Mouse (Mus musculus) neural tube, embryonic 15.5 days (tissue): ENCODE measurements around the gene Lpin3. TPM values are rescaled to one million over a fixed set of nuclear protein-coding genes. Genes with fewer than 3 reads are reported as not detected.
A peak's percentile ranks its signal among the peaks of the same experiment; 100 is the strongest.

Experiments used
- ATAC-seq: fragments of 200-750 bp; cut with Nextera tagmentation; 2 replicates; pipeline ENCODE4 v1.8.0; 2017; ENCODE audit warnings: mild to moderate bottlenecking, moderate TSS enrichment, moderate library complexity; ENCODE audit not compliant: low FRiP score
- H3K27ac ChIP-seq: fragments of 300-500 bp; sonication (generic); replicated peaks from 2 replicates; pipeline ENCODE4 v1.5.1; 2015; ENCODE audit warnings: mild to moderate bottlenecking, inconsistent platforms
- H3K27me3 ChIP-seq: fragments of 300-500 bp; sonication (generic); replicated peaks from 2 replicates; pipeline ENCODE4 v1.6.1; 2015; ENCODE audit warnings: inconsistent platforms
- H3K36me3 ChIP-seq: fragments of 300-500 bp; sonication (generic); 2 replicates; pipeline ENCODE4 v1.6.1; 2015; ENCODE audit warnings: inconsistent platforms
- H3K4me1 ChIP-seq: fragments of 300-500 bp; sonication (generic); 2 replicates; pipeline ENCODE4 v1.6.1; 2015; ENCODE audit warnings: inconsistent platforms
- H3K4me2 ChIP-seq: fragments of 300-500 bp; sonication (generic); 2 replicates; pipeline ENCODE4 v1.6.1; 2015; ENCODE audit warnings: inconsistent platforms, mild to moderate bottlenecking, moderate library complexity
- H3K4me3 ChIP-seq: fragments of 300-500 bp; sonication (generic); replicated peaks from 2 replicates; pipeline ENCODE4 v1.5.1; 2015; ENCODE audit warnings: mild to moderate bottlenecking, inconsistent platforms
- H3K9ac ChIP-seq: fragments of 300-500 bp; sonication (generic); replicated peaks from 2 replicates; pipeline ENCODE4 v1.6.1; 2015; ENCODE audit warnings: mild to moderate bottlenecking, inconsistent platforms
- H3K9me3 ChIP-seq: fragments of 300-500 bp; sonication (generic); replicated peaks from 2 replicates; pipeline ENCODE4 v1.6.1; 2016; ENCODE audit warnings: inconsistent platforms
- WGBS: fragments of 180-500 bp; shearing (Covaris S2); methylation state at CpG from one replicate; pipeline ENCODE4 v1.1.7; 2015; ENCODE audit warnings: mixed read lengths; 5-methylcytosine and 5-hydroxymethylcytosine counted together
- polyA plus RNA-seq: library from polyadenylated mRNA; unstranded; fragments of >200 nt; fragmentation: Nextera tagmentation; extraction: Ambion mirVana; gene quantifications from 2 replicates; pipeline ENCODE4 v1.2.1, GENCODE M21; 2015

Gene Lpin3
- polyA plus RNA-seq, 1 experiment from 2014 or later, result 0.72 TPM

- ATAC-seq, result peak; percentile 78
- H3K4me2 ChIP-seq, result peak overlapping the region; percentile 88
- H3K9ac ChIP-seq, result 0 out of 2 replicates have a peak overlapping the region, but pooled peaks have one; percentile 24
- peaks cover 15% of the 10 kb centered on the region for H3K4me1 ChIP-seq
- H3K9me3 ChIP-seq, result no peaks in the 10 kb centered on the region
- H3K36me3 ChIP-seq, result no peaks in the 10 kb centered on the region
- H3K27me3 ChIP-seq, result peaks cover 12% of the 10 kb centered on the region
- 0% methylated on average over 26 of the region's 26 CpGs for WGBS
- H3K4me3 ChIP-seq, result peak overlapping the region; percentile 44
- H3K27ac ChIP-seq, result no peak overlapping the region
These were observed 7.4 kb downstream of the Lpin3 start for GRCm38 (mm10) chr2:160887859-160888258.

DNA sequence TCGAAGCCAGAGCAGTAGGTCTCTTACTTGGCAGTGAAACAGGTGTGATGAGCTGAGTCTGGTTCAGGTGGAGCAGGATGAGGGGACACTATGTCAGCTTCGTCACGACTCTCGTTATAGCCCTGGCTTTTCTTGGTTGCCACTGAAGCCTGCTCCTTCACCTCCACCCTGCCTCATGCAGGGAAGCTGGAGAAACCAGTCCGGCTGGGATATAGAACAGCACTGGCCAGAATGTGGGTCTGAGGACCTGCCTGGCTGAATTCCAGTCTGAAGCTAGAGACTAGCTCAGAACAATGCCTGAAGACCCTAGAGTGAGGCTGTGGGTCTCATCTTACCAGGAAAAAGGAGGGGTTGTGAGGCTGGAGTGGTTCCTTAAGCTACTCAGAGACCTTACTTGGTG lies 10.6 kb downstream of the Lpin3 start:
- 83% methylated on average over 5 of the region's 5 CpGs for WGBS
- H3K9ac ChIP-seq, result no peak overlapping the region
- peaks cover 12% of the 10 kb centered on the region for H3K27me3 ChIP-seq
- H3K4me2 ChIP-seq, result no peak overlapping the region
- H3K4me1 ChIP-seq, result peaks cover 15% of the 10 kb centered on the region
- H3K27ac ChIP-seq, result no peak overlapping the region
- ATAC-seq, result no peak
- H3K9me3 ChIP-seq, result no peaks in the 10 kb centered on the region
- no peaks in the 10 kb centered on the region for H3K36me3 ChIP-seq
- no peak overlapping the region for H3K4me3 ChIP-seq

- peaks cover 12% of the 10 kb centered on the region for H3K27me3 ChIP-seq
- no peak overlapping the region for H3K4me3 ChIP-seq
- H3K27ac ChIP-seq, result no peak overlapping the region
- no peaks in the 10 kb centered on the region for H3K36me3 ChIP-seq
- ATAC-seq, result no peak
- 89% methylated on average over 9 of the region's 9 CpGs for WGBS
- no peak overlapping the region for H3K9ac ChIP-seq
- H3K9me3 ChIP-seq, result no peaks in the 10 kb centered on the region
- peaks cover 15% of the 10 kb centered on the region for H3K4me1 ChIP-seq
- no peak overlapping the region for H3K4me2 ChIP-seq
These were observed 11.2 kb downstream of the Lpin3 start for GRCm38 (mm10) chr2:160891697-160892096.

DNA sequence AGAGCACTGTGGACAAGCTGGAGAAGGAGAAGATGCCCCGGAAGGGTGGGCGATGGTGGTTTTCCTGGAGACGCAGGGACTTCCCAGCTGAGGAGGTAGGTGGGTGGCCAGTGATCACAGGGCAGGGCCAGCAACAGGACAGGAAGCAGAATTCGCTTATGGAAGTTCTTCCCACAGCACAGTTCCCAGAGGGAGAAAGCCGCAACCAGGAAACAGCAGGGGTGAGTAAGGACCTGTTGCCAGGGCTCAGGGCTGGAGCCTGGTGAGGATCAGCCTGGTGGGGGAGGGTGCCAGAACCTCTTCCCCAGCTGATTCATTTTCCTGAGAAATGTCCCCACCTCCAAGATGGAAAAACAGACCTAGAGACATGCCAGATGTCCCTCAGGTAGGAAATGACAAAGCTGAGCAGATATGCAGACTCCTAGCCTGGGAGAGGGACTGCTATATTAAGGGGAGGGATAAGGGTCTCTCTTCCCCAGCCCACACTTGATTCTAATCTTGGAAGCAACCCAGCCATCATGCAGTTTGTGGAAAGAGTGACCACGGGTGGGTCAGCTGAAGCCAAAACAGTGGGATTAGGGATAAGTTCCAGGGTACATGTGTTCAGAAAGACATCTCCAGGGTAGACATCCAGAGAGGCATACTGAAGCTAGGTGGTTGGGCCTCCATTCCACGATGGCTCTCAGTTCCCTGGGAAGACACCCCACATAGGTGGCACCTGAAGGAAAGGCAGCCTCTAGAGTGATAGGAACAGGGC lies 21.4 kb downstream of the Lpin3 start:
- 78% methylated on average over 7 of the region's 7 CpGs for WGBS
- Histone ChIP-seq H3K9me3 (no peaks in the 10 kb centered on the region), H3K9ac (no peak overlapping the region), H3K27me3 (no peaks in the 10 kb centered on the region), H3K4me3 (no peak overlapping the region), H3K36me3 (no peaks in the 10 kb centered on the region), H3K4me1 (no peaks in the 10 kb centered on the region), H3K4me2 (no peak overlapping the region), H3K27ac (no peak overlapping the region)
- ATAC-seq, result no peak

DNA sequence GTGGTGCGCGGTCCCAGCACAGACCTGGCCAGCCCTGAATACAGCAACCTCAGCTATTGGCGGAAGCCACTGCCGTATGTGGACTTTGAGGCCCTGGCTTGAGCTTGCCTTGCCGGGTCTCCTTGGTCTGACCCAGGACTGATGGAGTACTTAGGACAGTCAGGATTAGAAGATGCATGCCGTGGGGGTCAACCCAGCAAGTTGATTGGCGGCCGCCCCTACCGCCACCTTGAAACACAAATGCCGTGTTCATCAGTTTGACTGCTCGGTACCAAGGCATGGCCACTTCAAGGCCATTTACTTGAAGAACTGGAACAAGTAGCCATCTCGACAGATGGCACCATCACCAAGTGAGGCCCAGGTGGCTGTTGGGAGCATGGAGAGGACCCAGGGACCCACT lies 24.8 kb downstream of the Lpin3 start:
- Histone ChIP-seq H3K4me2 (no peak overlapping the region), H3K9ac (no peak overlapping the region), H3K27ac (no peak overlapping the region), H3K27me3 (peaks cover 15% of the 10 kb centered on the region), H3K9me3 (no peaks in the 10 kb centered on the region), H3K4me1 (no peaks in the 10 kb centered on the region), H3K36me3 (no peaks in the 10 kb centered on the region), H3K4me3 (no peak overlapping the region)
- no peak for ATAC-seq
- 96% methylated on average over 12 of the region's 12 CpGs for WGBS

DNA sequence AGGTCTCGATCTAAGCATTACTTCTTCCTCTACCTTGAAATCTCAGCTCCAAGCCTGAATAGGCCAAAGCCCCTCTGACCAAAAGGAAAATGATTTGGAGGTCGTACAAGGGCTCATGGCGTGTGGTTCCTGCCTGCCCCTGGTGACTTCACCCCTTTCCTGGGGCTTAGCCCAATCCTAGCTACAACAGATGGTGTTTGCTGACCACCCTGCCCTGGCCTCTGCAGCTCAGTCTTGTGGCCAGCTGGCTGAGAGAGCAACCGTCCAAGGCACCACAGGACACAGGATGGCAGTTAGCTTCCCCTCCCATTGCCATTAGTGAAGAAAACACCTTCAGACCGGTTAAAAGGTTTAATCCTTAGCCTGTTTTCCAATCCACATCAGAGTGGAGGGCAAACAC lies 25.6 kb downstream of the Lpin3 start:
- 79% methylated on average over 5 of the region's 5 CpGs for WGBS
- ATAC-seq, result no peak

DNA sequence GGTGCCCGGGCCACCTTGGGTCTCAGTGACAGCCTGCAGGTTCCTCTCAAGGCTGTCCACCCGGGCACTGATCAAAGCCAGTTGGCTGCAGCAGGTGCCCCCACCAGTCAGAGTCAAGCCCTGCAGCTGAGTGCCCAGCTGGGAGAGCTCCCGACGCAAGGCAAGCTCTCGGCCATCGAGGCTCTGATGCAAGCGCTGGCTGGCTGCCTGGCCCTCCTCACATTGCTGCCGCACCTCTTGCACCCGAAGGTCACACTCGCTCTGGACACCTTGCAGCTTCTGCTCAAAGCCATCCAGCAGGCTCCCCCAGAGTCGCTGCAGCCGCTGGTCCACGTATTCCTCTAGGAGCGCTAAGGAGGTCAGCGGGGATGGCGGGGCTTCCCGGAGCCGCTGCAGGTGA lies 28.1 kb downstream of the Lpin3 start:
- no peaks in the 10 kb centered on the region for H3K36me3 ChIP-seq
- H3K4me2 ChIP-seq, result no peak overlapping the region
- no peak for ATAC-seq
- no peaks in the 10 kb centered on the region for H3K9me3 ChIP-seq
- WGBS, result 65% methylated on average over 18 of the region's 18 CpGs
- H3K27me3 ChIP-seq, result peaks cover 46% of the 10 kb centered on the region
- H3K9ac ChIP-seq, result no peak overlapping the region
- peaks cover 13% of the 10 kb centered on the region for H3K4me1 ChIP-seq
- no peak overlapping the region for H3K4me3 ChIP-seq
- no peak overlapping the region for H3K27ac ChIP-seq

More for the DNA sequence above, 25.6 kb downstream of the Lpin3 start:
- H3K9ac ChIP-seq, result no peak overlapping the region
- no peaks in the 10 kb centered on the region for H3K36me3 ChIP-seq
- no peak overlapping the region for H3K4me2 ChIP-seq
- no peak overlapping the region for H3K4me3 ChIP-seq
- H3K27me3 ChIP-seq, result peaks cover 23% of the 10 kb centered on the region
- no peak overlapping the region for H3K27ac ChIP-seq
- no peaks in the 10 kb centered on the region for H3K4me1 ChIP-seq
- no peaks in the 10 kb centered on the region for H3K9me3 ChIP-seq

- Histone ChIP-seq H3K27me3 (peaks cover 46% of the 10 kb centered on the region), H3K36me3 (no peaks in the 10 kb centered on the region), H3K4me2 (no peak overlapping the region), H3K9me3 (no peaks in the 10 kb centered on the region), H3K4me3 (no peak overlapping the region), H3K27ac (no peak overlapping the region), H3K4me1 (peaks cover 13% of the 10 kb centered on the region), H3K9ac (no peak overlapping the region)
- 85% methylated on average over 5 of the region's 5 CpGs for WGBS
- no peak for ATAC-seq
These were observed 30.2 kb downstream of the Lpin3 start for GRCm38 (mm10) chr2:160910633-160911032.

DNA sequence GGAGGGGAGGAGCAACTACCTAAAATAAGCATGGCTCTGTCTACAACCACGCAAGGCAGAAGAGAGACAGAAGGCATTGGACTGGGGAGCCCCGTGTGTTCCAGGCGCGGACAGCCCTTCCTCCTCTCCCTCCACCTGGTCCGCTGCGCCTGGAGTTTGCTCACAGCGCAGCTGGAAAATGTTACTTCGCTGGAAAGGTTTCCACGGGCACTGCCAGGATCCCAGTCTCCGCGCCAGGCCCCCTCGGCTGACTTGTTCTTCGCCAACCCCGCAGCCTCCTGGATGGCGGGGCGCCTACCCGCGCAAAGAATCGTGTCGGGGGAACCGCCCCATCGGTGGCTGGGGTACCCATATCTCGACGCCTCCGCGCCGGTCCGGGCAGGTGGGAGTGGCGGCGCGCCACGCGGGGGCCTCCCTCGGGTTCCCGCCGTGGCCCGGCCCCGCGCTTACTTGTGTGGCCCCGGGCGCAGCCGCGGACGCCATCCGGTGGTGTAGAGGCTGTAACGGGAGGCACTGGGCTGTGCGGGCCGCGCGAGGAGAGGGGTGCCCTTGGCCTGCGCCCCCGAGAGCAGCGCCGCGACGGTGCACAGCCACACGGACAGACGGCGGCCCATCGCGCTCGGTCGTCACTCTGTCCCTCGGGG lies 31.2 kb downstream of the Lpin3 start:
- Histone ChIP-seq H3K9ac (peak overlapping the region; percentile 42), H3K9me3 (no peaks in the 10 kb centered on the region), H3K27ac (no peak overlapping the region), H3K4me1 (peaks cover 13% of the 10 kb centered on the region), H3K4me3 (peak overlapping the region; percentile 46), H3K27me3 (peaks cover 46% of the 10 kb centered on the region), H3K36me3 (no peaks in the 10 kb centered on the region), H3K4me2 (peak overlapping the region; percentile 90)
- ATAC-seq, result peak; percentile 36; the same call in 1 of the 2 replicates
- WGBS, result 2% methylated on average over 58 of the region's 64 CpGs

DNA sequence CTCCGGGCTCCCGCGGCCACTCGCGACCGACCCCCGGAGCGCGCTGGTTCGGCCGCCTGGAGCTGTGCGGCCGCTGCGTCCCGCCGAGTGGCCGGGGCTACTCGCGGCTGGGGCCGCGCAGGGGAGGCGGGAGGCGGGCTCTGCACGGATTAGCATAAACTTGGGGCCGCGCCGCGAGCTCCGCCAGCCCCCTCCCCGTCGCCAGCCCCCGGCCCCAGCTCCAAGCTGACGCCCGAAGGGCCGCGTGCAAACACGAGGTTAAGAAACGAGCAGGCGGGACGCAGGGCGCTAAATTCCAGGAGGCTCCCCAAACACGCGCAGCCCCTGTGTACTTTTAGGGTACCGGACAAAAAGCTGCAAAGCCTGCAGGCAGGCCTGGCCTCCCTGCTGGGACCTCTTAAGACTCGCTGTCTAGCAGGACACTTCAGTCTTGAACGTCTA lies 31.8 kb downstream of the Lpin3 start, which contains the start of gene Emilin3:
TSS of gene Emilin3 (minus strand) at position 98 of the 441 bp plus-strand sequence.
- no peak within 1 kb of the TSS for H3K27ac ChIP-seq
- H3K4me1 ChIP-seq, result peaks cover 13% of the 10 kb centered on the region
- no peaks in the 10 kb centered on the region for H3K36me3 ChIP-seq
- H3K9me3 ChIP-seq, result no peaks in the 10 kb centered on the region
- 0 out of 2 replicates have a peak, but pooled peaks have one; percentile 35 for ATAC-seq
- H3K27me3 ChIP-seq, result peaks cover 46% of the 10 kb centered on the region
- peak within 1 kb of the TSS; percentile 42 for H3K9ac ChIP-seq
- WGBS, result 1% methylated on average over 43 of the region's 46 CpGs
- H3K4me2 ChIP-seq, result peak within 1 kb of the TSS; percentile 90
- peak within 1 kb of the TSS; percentile 46 for H3K4me3 ChIP-seq

DNA sequence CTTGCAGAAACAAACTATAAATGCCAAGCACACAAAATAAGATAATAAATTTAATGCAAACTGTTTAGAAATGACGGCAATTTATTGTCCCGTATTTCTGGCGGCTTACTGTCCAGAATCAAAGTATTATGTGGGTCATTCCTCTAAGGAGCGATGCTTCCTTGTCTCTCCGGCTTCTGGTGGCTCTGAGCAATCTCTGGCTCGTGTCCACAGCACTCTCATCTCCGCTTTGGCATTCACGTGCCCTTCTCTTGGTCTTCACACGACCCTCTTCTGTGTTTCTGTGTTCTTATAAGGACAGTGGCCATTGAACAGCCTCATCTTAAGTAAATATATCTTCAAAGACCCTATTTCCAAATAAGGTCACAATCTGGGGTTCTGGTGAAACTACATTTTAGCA lies 34.2 kb downstream of the Lpin3 start:
- no peak for ATAC-seq
- H3K9me3 ChIP-seq, result no peaks in the 10 kb centered on the region
- H3K4me1 ChIP-seq, result peaks cover 13% of the 10 kb centered on the region
- no peak overlapping the region for H3K9ac ChIP-seq
- no peak overlapping the region for H3K4me2 ChIP-seq
- H3K27ac ChIP-seq, result no peak overlapping the region
- no peaks in the 10 kb centered on the region for H3K36me3 ChIP-seq
- H3K27me3 ChIP-seq, result peaks cover 37% of the 10 kb centered on the region
- WGBS, result 79% methylated on average over 9 of the region's 9 CpGs
- H3K4me3 ChIP-seq, result no peak overlapping the region
